Mouse (Mus musculus): ENCODE measurements around the gene Serpinb1a. TPM values are rescaled to one million over a fixed set of nuclear protein-coding genes. Genes with fewer than 3 reads are reported as not detected.
"Not testable (repeated sequence)": the region's sequence is repeated elsewhere in the genome, so short reads cannot be mapped to it uniquely, and the experiment has no call there.

The Serpinb1a gene
- not detected in 2 replicates for total RNA-seq (2014; fragmentation: Nextera tagmentation)
- total RNA-seq (2017): 7.5 and 8.7 TPM in 2 replicates
- polyA plus RNA-seq (2012): not detected in 2 replicates

DNA sequence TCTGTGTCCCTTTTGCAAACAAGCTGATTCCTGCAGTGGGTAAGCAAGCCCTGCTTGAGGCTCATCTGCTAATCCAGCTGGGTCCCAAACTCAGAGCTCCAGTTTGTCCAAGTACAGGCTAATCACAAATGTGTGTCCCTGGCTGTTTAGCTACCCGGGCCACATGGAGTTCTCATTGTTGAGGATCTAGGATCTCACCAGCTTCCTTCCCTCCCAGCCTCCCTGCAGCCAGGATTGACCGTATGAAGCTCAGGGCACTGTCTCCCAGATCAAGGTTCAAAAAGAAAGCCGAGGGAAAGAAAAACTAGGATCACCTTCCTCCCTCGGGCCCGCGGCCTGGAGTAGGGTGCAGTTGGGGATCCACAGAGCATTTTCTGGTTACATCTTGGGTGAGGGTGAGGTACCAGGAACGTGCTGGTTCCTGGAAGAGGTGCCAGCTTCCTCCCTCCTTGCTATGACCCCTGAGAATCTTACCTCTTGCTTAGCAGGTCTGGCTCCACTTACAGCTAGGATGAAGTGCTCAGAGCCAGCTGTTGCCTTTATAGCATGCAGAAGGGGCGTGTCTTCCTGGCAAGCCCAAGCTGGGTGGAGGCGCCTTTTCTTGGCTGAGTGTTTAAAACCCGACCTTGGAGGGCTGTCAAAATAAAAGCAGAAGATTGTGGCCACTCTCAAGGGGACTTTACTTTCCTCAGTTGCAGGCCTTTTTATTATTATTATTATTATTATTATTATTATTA, at the start of gene Serpinb1a:
TSS of gene Serpinb1a (minus strand) at position 518 of the 737 bp plus-strand sequence.
- Histone ChIP-seq H3K9me3 (replicated peaks) (no peaks in the 10 kb centered on the region), H3K36me3 (replicated peaks) (no peaks in the 10 kb centered on the region), H3K4me1 (ENCODE audit: insufficient read depth, low read depth, low read length) (no peaks in the 10 kb centered on the region), H3K27me3 (ENCODE audit: insufficient read depth, low read length) (peaks cover 18% of the 10 kb centered on the region; the same call in 1 of the 2 replicates), H3K4me3 (ENCODE audit: low read depth, low read length) (no peak within 1 kb of the TSS)
- TF ChIP-seq GATA2 (IDR thresholded peaks at IDR 0.05; ENCODE audit: borderline replicate concordance, low read depth, low read length) (no peak), POLR2AphosphoS5 (IDR thresholded peaks at IDR 0.05; ENCODE audit: insufficient replicate concordance, low read depth, low read length) (no peak), TAL1 (conservative IDR thresholded peaks at IDR 0.05; ENCODE audit: low read depth, low read length) (no peak), GATA1 (IDR thresholded peaks at IDR 0.05; ENCODE audit: borderline replicate concordance, low read length) (no peak), CTCF (IDR thresholded peaks at IDR 0.05; ENCODE audit: low read depth, low read length) (no peak)
- DNase-seq (ENCODE audit: low spot score): no peak
- ATAC-seq (ENCODE audit: extremely low read depth, insufficient number of reproducible peaks, low FRiP score, poor library complexity, severe bottlenecking): no peak

DNA sequence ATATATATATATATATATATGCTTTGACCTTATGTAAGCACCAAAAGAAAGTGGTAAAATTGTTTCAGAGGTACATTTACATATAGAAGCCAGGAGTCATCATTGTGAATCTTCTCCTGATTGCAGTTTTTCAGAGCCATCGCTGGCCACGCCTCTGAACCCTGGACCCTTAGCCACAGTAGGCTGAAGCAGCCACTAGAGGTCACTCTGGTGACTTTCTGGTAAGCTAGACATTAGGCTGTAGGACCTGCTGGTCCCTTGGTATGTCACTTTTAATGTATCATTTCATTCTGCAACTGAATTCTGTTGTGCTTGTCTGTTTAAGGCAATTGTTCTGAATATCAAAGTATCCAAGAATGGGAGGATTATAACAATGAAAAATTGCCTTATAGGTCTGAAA, 49.7 kb upstream of the Serpinb1a start:
- TF ChIP-seq GATA2 (IDR thresholded peaks at IDR 0.05; ENCODE audit: borderline replicate concordance, low read depth, low read length) (no peak), GATA1 (IDR thresholded peaks at IDR 0.05; ENCODE audit: borderline replicate concordance, low read length) (no peak), POLR2AphosphoS5 (IDR thresholded peaks at IDR 0.05; ENCODE audit: insufficient replicate concordance, low read depth, low read length) (no peak), CTCF (IDR thresholded peaks at IDR 0.05; ENCODE audit: low read depth, low read length) (0 out of 2 replicates have a peak, but pooled peaks have one; percentile 19), TAL1 (conservative IDR thresholded peaks at IDR 0.05; ENCODE audit: low read depth, low read length) (no peak)
- Histone ChIP-seq H3K36me3 (replicated peaks) (no peaks in the 10 kb centered on the region), H3K27me3 (ENCODE audit: insufficient read depth, low read length) (peaks cover 11% of the 10 kb centered on the region), H3K4me3 (ENCODE audit: low read depth, low read length) (no peak overlapping the region), H3K9me3 (replicated peaks) (no peaks in the 10 kb centered on the region), H3K4me1 (ENCODE audit: insufficient read depth, low read depth, low read length) (no peaks in the 10 kb centered on the region)
- DNase-seq (ENCODE audit: low spot score) (peak; percentile 13), ATAC-seq (ENCODE audit: extremely low read depth, insufficient number of reproducible peaks, low FRiP score, poor library complexity, severe bottlenecking) (peak; percentile 34; the same call in 1 of the 2 replicates)

DNA sequence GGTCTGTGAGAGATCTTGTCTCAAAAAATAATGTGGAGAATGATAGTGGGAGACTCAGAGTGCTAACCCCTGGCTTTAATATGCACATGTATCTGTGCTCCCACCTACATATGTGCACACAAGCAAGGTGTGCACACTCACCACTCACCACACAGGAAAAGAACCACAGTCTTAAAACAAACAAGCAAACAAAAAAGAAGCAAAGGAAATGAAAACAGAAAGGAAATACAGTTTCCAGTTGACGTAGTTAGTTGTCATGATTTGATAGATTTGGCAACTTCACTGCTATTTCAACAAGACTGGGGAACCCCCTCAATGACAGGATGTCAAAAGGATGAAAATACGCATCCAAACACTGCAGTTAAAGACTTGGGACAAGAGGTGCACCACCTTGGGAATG, 48.1 kb upstream of the Serpinb1a start:
- ATAC-seq (ENCODE audit: extremely low read depth, insufficient number of reproducible peaks, low FRiP score, poor library complexity, severe bottlenecking): not testable (repeated sequence)

DNA sequence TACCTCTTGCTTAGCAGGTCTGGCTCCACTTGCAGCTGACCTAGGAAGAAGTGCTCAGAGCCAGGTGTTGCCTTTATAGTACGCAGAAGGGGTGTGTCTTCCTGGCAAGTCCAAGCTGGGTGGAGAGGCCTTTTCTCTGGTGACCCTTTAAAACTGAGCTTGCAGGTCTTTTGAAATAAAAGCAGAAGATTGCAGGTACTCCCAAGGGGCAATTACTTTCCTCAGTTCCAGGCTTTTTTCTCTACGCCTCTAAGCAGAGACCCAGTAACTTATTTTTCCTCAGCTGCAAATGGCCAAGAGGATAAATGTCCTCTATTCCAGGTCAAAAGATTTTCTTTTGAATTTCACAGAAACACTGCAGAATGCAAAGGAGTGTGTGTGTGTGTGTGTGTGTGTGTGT, 47.1 kb upstream of the Serpinb1a start, which contains the start of gene Serpinb1c:
TSS of gene Serpinb1c (minus strand) at position 101 of the 400 bp plus-strand sequence.
- ATAC-seq (ENCODE audit: extremely low read depth, insufficient number of reproducible peaks, low FRiP score, poor library complexity, severe bottlenecking): no peak
- no peak for TF ChIP-seq POLR2AphosphoS5 (IDR thresholded peaks at IDR 0.05; ENCODE audit: insufficient replicate concordance, low read depth, low read length)
- no peak for TF ChIP-seq TAL1 (conservative IDR thresholded peaks at IDR 0.05; ENCODE audit: low read depth, low read length)
- no peak for TF ChIP-seq GATA1 (IDR thresholded peaks at IDR 0.05; ENCODE audit: borderline replicate concordance, low read length)
- TF ChIP-seq GATA2 (IDR thresholded peaks at IDR 0.05; ENCODE audit: borderline replicate concordance, low read depth, low read length): no peak
- TF ChIP-seq CTCF (IDR thresholded peaks at IDR 0.05; ENCODE audit: low read depth, low read length): no peak
- Histone ChIP-seq H3K9me3 (replicated peaks) (no peaks in the 10 kb centered on the region), H3K4me1 (ENCODE audit: insufficient read depth, low read depth, low read length) (no peaks in the 10 kb centered on the region), H3K27me3 (ENCODE audit: insufficient read depth, low read length) (peaks cover 11% of the 10 kb centered on the region), H3K36me3 (replicated peaks) (no peaks in the 10 kb centered on the region), H3K4me3 (ENCODE audit: low read depth, low read length) (no peak within 1 kb of the TSS)
- DNase-seq (ENCODE audit: low spot score): no peak

More for the DNA sequence above, 48.1 kb upstream of the Serpinb1a start:
- not testable (repeated sequence) for H3K4me3 ChIP-seq (ENCODE audit: low read depth, low read length); DNase-seq (ENCODE audit: low spot score); H3K36me3 ChIP-seq (replicated peaks); H3K4me1 ChIP-seq (ENCODE audit: insufficient read depth, low read depth, low read length); H3K9me3 ChIP-seq (replicated peaks)
- H3K27me3 ChIP-seq (ENCODE audit: insufficient read depth, low read length): peaks cover 11% of the 10 kb centered on the region

DNA sequence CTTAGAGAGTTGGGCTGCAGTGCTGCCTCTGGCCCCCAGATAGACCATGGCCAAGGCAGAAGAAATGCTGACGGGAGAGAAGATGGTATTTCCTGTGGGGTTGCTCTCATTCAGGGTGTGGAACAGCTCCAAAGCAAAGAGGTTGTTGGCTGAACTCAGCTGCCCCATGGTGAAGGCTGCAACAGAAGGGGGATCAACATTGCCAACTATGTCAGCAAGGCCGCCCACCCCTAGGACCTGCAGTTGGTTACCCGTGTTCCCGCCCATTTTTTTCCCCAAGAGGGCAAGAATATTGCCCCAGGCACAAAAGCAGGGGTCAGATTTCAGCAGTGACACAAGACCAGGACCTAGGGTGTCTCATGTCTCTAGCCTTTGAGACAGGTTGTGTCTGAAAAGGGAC, 45.9 kb upstream of the Serpinb1a start:
- Histone ChIP-seq H3K36me3 (replicated peaks) (no peaks in the 10 kb centered on the region), H3K4me3 (ENCODE audit: low read depth, low read length) (no peak overlapping the region), H3K27me3 (ENCODE audit: insufficient read depth, low read length) (peaks cover 11% of the 10 kb centered on the region), H3K9me3 (replicated peaks) (no peaks in the 10 kb centered on the region), H3K4me1 (ENCODE audit: insufficient read depth, low read depth, low read length) (no peaks in the 10 kb centered on the region)
- TF ChIP-seq GATA1 (IDR thresholded peaks at IDR 0.05; ENCODE audit: borderline replicate concordance, low read length) (no peak), CTCF (IDR thresholded peaks at IDR 0.05; ENCODE audit: low read depth, low read length) (no peak), POLR2AphosphoS5 (IDR thresholded peaks at IDR 0.05; ENCODE audit: insufficient replicate concordance, low read depth, low read length) (no peak), GATA2 (IDR thresholded peaks at IDR 0.05; ENCODE audit: borderline replicate concordance, low read depth, low read length) (no peak), TAL1 (conservative IDR thresholded peaks at IDR 0.05; ENCODE audit: low read depth, low read length) (no peak)
- DNase-seq (ENCODE audit: low spot score): no peak
- ATAC-seq (ENCODE audit: extremely low read depth, insufficient number of reproducible peaks, low FRiP score, poor library complexity, severe bottlenecking): no peak

DNA sequence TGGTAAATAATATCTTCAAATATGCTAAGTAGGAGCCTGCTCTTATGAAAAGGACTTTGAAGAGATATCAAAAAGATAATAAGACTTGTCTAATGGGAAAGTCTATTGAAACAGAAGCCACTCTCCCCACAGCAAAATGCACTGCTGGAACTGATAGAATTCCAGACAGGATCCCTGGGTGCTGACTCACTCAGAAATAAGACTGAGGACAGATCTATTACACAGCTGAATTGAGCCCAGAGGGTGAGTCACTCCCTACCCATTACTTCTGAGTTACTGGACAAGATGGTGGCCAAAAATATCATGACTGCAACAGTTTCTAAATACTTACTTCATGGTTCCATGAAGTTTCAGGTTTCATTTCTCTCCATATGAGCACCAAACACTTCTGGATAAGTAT, 33.8 kb upstream of the Serpinb1a start:
- Histone ChIP-seq H3K4me3 (ENCODE audit: low read depth, low read length) (no peak overlapping the region), H3K4me1 (ENCODE audit: insufficient read depth, low read depth, low read length) (no peaks in the 10 kb centered on the region), H3K9me3 (replicated peaks) (no peaks in the 10 kb centered on the region), H3K36me3 (replicated peaks) (no peaks in the 10 kb centered on the region), H3K27me3 (ENCODE audit: insufficient read depth, low read length) (peaks cover 3% of the 10 kb centered on the region; the same call in 1 of the 2 replicates)
- TF ChIP-seq GATA1 (IDR thresholded peaks at IDR 0.05; ENCODE audit: borderline replicate concordance, low read length) (no peak), POLR2AphosphoS5 (IDR thresholded peaks at IDR 0.05; ENCODE audit: insufficient replicate concordance, low read depth, low read length) (no peak), TAL1 (conservative IDR thresholded peaks at IDR 0.05; ENCODE audit: low read depth, low read length) (no peak), CTCF (IDR thresholded peaks at IDR 0.05; ENCODE audit: low read depth, low read length) (no peak), GATA2 (IDR thresholded peaks at IDR 0.05; ENCODE audit: borderline replicate concordance, low read depth, low read length) (no peak)
- no peak for ATAC-seq (ENCODE audit: extremely low read depth, insufficient number of reproducible peaks, low FRiP score, poor library complexity, severe bottlenecking)
- no peak for DNase-seq (ENCODE audit: low spot score)
